Mouse (Mus musculus) kidney, embryonic 16.5 days (tissue): ENCODE data around the gene Rgs6. TPM values are rescaled to one million over a fixed set of nuclear protein-coding genes. Genes with fewer than 3 reads are reported as not detected.
A peak's percentile ranks its signal among the peaks of the same experiment; 100 is the strongest.

Experiments used
- ATAC-seq: fragments of 200-750 bp; cut with Nextera tagmentation; 2 replicates; pipeline ENCODE4 v1.8.0; 2017; ENCODE audit warnings: moderate TSS enrichment; ENCODE audit not compliant: low FRiP score, low TSS enrichment
- H3K27ac ChIP-seq: fragments of 300-500 bp; sonication (generic); 2 replicates; pipeline ENCODE4 v1.5.1; 2014; ENCODE audit warnings: low read length
- H3K27me3 ChIP-seq: fragments of 300-500 bp; sonication (generic); 2 replicates; pipeline ENCODE4 v1.6.1; 2014; ENCODE audit warnings: low read length, control low read depth, mixed read lengths; ENCODE audit not compliant: insufficient read depth
- H3K36me3 ChIP-seq: fragments of 300-500 bp; sonication (generic); 2 replicates; pipeline ENCODE4 v1.6.1; 2014; ENCODE audit warnings: low read length, control low read depth, mixed read lengths; ENCODE audit not compliant: insufficient read depth
- H3K4me1 ChIP-seq: fragments of 300-500 bp; sonication (generic); 2 replicates; pipeline ENCODE4 v1.6.1; 2014; ENCODE audit warnings: low read length, control low read depth, mixed read lengths; ENCODE audit not compliant: insufficient read depth
- H3K4me2 ChIP-seq: fragments of 300-500 bp; sonication (generic); replicated peaks from 2 replicates; pipeline ENCODE4 v1.6.1; 2014; ENCODE audit warnings: low read depth, low read length
- H3K4me3 ChIP-seq: fragments of 300-500 bp; sonication (generic); 2 replicates; pipeline ENCODE4 v1.5.1; 2014; ENCODE audit warnings: mild to moderate bottlenecking, low read length
- H3K9ac ChIP-seq: fragments of 300-500 bp; sonication (generic); replicated peaks from 2 replicates; pipeline ENCODE4 v1.6.1; 2014; ENCODE audit warnings: low read length
- H3K9me3 ChIP-seq: fragments of 300-500 bp; sonication (generic); 2 replicates; pipeline ENCODE4 v1.6.1; 2016; ENCODE audit warnings: low read length, control low read depth
- WGBS: fragments of 180-500 bp; shearing (Covaris S2); extraction: QIAGEN DNeasy Blood & Tissue Kit; methylation state at CpG from one replicate; pipeline ENCODE4 v1.1.7; 2014; 5-methylcytosine and 5-hydroxymethylcytosine counted together
- polyA plus RNA-seq: library from polyadenylated mRNA; unstranded; fragments of >200 nt; fragmentation: Nextera tagmentation; extraction: Ambion mirVana; gene quantifications from 2 replicates; pipeline ENCODE4 v1.2.1, GENCODE M21; 2015

The Rgs6 gene
- polyA plus RNA-seq, 1 experiment from 2014 or later, result 2.7 TPM

DNA sequence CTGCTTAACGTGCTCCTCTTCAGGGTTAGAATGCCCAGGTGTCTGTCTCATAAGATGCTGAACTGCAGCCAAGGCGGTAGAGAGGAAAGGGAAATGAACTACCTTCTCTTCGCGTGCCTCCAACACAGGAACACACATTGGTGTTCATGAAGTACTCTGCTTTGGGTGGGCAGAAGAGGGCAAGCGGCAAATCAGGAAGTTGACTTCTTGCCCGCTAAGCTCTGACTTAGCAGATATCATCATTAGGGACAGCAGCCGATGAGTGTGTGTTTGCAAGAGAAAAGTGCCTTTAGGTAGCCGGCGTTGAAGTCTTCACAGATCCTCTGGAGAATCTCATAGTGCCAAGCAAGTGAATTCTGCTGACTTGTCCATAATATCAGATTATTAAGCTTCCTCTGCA lies 562.7 kb downstream of the Rgs6 start:
- H3K27me3 ChIP-seq, result no peaks in the 10 kb centered on the region
- no peaks in the 10 kb centered on the region for H3K9me3 ChIP-seq
- WGBS, result 94% methylated on average over 9 of the region's 9 CpGs
- H3K4me3 ChIP-seq, result no peak overlapping the region
- no peaks in the 10 kb centered on the region for H3K36me3 ChIP-seq
- no peak for ATAC-seq
- H3K4me2 ChIP-seq, result no peak overlapping the region
- H3K4me1 ChIP-seq, result no peaks in the 10 kb centered on the region
- H3K27ac ChIP-seq, result no peak overlapping the region
- no peak overlapping the region for H3K9ac ChIP-seq

GRCm38 (mm10) chr12:83151474-83151873 lies 563.4 kb downstream of the Rgs6 start:
- Histone ChIP-seq H3K9ac (no peak overlapping the region), H3K4me1 (no peaks in the 10 kb centered on the region), H3K27ac (no peak overlapping the region), H3K4me3 (no peak overlapping the region), H3K36me3 (no peaks in the 10 kb centered on the region), H3K4me2 (no peak overlapping the region), H3K27me3 (no peaks in the 10 kb centered on the region), H3K9me3 (no peaks in the 10 kb centered on the region)
- 73% methylated on average over 2 of the region's 2 CpGs for whole genome bisulfite sequencing
- ATAC-seq, result no peak

DNA sequence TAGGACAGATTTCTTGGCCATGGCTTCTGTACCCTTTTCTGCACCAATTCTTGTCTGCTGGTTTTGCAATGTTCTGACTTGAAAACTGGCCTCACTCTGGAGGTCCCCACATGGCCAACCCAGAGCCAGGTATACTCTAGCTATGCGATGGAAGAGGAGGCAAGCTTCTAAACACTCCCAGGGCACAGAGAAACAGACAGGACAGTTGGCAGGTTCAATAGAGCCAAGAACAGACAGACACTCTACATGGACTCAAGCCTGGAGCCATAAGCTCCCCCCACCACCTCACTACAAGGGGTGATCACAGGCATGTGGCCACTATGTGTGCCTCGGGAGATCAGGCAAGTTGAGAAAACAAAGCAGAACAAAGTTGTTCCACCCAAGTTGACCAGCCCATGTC lies 572.1 kb downstream of the Rgs6 start:
- Histone ChIP-seq H3K9ac (no peak overlapping the region), H3K4me2 (no peak overlapping the region), H3K27me3 (no peaks in the 10 kb centered on the region), H3K36me3 (no peaks in the 10 kb centered on the region), H3K4me3 (no peak overlapping the region), H3K27ac (no peak overlapping the region), H3K9me3 (no peaks in the 10 kb centered on the region), H3K4me1 (no peaks in the 10 kb centered on the region)
- no peak for ATAC-seq
- 72% methylated on average over 2 of the region's 2 CpGs for WGBS

DNA sequence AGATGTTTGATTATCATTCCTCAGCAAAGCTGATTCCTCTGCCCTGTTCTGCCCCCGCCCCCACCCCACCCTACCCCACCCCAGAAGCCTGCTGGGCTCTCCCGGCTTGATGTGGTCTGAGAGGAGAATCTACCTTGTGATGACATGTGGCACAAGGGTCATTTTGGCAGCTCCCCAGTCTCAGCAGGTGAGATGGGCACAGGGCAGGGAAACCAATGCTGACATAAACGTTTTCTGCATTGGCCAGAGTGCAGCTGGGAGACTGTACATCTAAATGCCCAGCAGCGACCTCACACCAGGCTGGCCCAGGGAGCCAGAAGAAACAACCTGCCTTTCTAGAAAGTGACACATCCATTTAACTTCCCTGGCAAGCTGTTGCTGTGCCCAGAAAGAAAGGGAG lies 572.6 kb downstream of the Rgs6 start:
- 80% methylated on average over 4 of the region's 4 CpGs for WGBS
- no peak overlapping the region for H3K4me3 ChIP-seq
- no peaks in the 10 kb centered on the region for H3K27me3 ChIP-seq
- no peak overlapping the region for H3K27ac ChIP-seq
- no peaks in the 10 kb centered on the region for H3K36me3 ChIP-seq
- H3K9me3 ChIP-seq, result no peaks in the 10 kb centered on the region
- H3K4me2 ChIP-seq, result no peak overlapping the region
- no peaks in the 10 kb centered on the region for H3K4me1 ChIP-seq
- ATAC-seq, result no peak
- H3K9ac ChIP-seq, result no peak overlapping the region

DNA sequence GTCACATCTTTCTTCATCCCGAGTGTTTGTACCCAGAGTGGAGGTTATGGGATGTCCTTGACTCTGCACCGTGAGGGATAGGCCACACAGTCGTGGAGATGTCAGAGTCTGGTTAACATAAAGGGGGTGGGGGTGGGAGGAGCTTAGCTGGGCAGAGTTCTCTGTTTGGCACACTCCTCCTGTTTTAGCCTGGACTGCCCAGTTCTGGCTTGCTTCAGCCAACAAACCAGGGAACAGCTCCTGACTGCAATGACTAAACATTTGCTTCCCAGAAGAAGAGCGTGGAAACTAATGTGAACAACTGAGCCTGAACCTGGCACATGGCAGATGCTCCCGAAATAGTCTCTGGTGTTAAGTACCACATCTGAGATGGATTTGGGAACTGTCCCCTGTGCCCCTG lies 575.6 kb downstream of the Rgs6 start:
- no peak overlapping the region for H3K4me2 ChIP-seq
- H3K27ac ChIP-seq, result no peak overlapping the region
- H3K27me3 ChIP-seq, result no peaks in the 10 kb centered on the region
- no peaks in the 10 kb centered on the region for H3K9me3 ChIP-seq
- 64% methylated on average over 5 of the region's 5 CpGs for WGBS
- ATAC-seq, result peak; percentile 27; the same call in 1 of the 2 replicates
- H3K4me3 ChIP-seq, result no peak overlapping the region
- H3K9ac ChIP-seq, result no peak overlapping the region
- H3K36me3 ChIP-seq, result no peaks in the 10 kb centered on the region
- H3K4me1 ChIP-seq, result no peaks in the 10 kb centered on the region

- Histone ChIP-seq H3K27ac (no peak overlapping the region), H3K9ac (no peak overlapping the region), H3K4me3 (no peak overlapping the region), H3K27me3 (no peaks in the 10 kb centered on the region), H3K9me3 (no peaks in the 10 kb centered on the region), H3K4me1 (peaks cover 11% of the 10 kb centered on the region), H3K4me2 (no peak overlapping the region), H3K36me3 (no peaks in the 10 kb centered on the region)
- 86% methylated on average over 1 of the region's 1 CpGs for WGBS
- no peak for ATAC-seq
These were observed 577.0 kb downstream of the Rgs6 start for GRCm38 (mm10) chr12:83165058-83165457.

DNA sequence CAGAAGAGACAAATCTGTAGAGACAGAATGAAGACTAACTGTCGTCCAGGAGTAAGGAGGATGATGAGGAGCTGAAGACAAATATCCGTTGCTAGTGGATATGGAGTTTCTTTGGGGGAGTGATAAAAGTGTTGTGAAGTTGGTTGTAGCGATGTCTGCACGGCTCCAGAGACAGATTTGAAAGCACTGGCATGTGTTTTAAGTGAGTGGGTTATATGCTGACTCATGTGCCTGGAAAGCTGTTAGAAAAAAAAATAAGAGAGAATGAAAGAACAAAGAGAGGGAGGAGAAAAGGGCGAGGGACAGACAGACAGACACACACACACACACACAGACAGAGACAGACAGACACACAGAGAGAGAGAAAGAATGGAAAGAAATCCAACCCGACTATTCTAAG lies 580.2 kb downstream of the Rgs6 start:
- 75% methylated on average over 6 of the region's 6 CpGs for WGBS
- H3K9ac ChIP-seq, result no peak overlapping the region
- no peak overlapping the region for H3K4me2 ChIP-seq
- no peak for ATAC-seq
- H3K27me3 ChIP-seq, result no peaks in the 10 kb centered on the region
- H3K36me3 ChIP-seq, result no peaks in the 10 kb centered on the region
- no peaks in the 10 kb centered on the region for H3K9me3 ChIP-seq
- H3K27ac ChIP-seq, result no peak overlapping the region
- H3K4me3 ChIP-seq, result no peak overlapping the region
- H3K4me1 ChIP-seq, result peaks cover 11% of the 10 kb centered on the region

DNA sequence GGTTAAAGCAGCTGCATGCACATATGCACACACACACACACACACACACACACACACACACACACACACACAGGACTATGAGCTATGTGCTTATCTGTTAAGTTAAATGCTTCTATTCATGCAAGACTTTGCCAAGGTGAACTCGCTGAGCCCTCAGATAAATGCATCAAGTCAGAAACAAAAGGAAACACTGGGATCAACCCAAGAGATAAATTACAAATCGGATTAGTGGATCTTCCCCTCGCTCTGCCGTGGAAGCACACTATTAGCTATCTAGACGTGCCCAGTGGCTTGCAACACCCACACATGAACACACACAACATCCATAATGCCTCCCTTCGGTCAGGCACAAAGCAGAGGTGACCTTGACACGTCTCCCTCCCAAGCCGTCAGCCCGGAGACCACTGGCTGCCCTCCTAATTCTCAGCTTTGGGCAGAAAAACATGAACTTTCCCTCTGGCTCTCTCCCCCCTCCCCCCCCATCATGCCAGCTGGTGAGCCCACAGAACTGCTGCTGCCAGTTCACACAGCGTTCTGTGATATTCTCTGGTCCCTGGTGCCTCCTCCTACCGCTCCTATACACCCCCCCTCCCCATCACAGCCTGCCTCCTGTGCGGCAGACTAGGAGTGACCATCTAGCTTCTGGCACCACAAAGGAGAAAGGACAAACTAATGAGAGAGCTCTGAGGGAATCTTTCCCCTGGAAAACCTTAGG lies 581.6 kb downstream of the Rgs6 start:
- no peaks in the 10 kb centered on the region for H3K27me3 ChIP-seq
- H3K4me2 ChIP-seq, result no peak overlapping the region
- 0 out of 2 replicates have a peak overlapping the region, but pooled peaks have one; percentile 14 for H3K9ac ChIP-seq
- no peak overlapping the region for H3K4me3 ChIP-seq
- WGBS, result 36% methylated on average over 12 of the region's 12 CpGs
- H3K9me3 ChIP-seq, result no peaks in the 10 kb centered on the region
- H3K36me3 ChIP-seq, result no peaks in the 10 kb centered on the region
- H3K27ac ChIP-seq, result no peak overlapping the region
- 0 out of 2 replicates have a peak, but pooled peaks have one; percentile 27 for ATAC-seq
- H3K4me1 ChIP-seq, result peaks cover 11% of the 10 kb centered on the region

- WGBS, result 44% methylated on average over 2 of the region's 2 CpGs
- no peak for ATAC-seq
These were observed 590.7 kb downstream of the Rgs6 start for GRCm38 (mm10) chr12:83178770-83179169.

GRCm38 (mm10) chr12:83179860-83180259 lies 591.8 kb downstream of the Rgs6 start:
- no peak for ATAC-seq
- Histone ChIP-seq H3K36me3 (no peaks in the 10 kb centered on the region), H3K4me3 (no peak overlapping the region), H3K9ac (no peak overlapping the region), H3K4me2 (no peak overlapping the region), H3K27me3 (no peaks in the 10 kb centered on the region), H3K9me3 (no peaks in the 10 kb centered on the region), H3K4me1 (no peaks in the 10 kb centered on the region), H3K27ac (no peak overlapping the region)
- WGBS, result 77% methylated on average over 1 of the region's 1 CpGs

More at GRCm38 (mm10) chr12:83178770-83179169, 590.7 kb downstream of the Rgs6 start:
- no peaks in the 10 kb centered on the region for H3K36me3 ChIP-seq
- no peaks in the 10 kb centered on the region for H3K9me3 ChIP-seq
- H3K27me3 ChIP-seq, result no peaks in the 10 kb centered on the region
- no peak overlapping the region for H3K27ac ChIP-seq
- no peak overlapping the region for H3K9ac ChIP-seq
- H3K4me2 ChIP-seq, result no peak overlapping the region
- H3K4me1 ChIP-seq, result no peaks in the 10 kb centered on the region
- no peak overlapping the region for H3K4me3 ChIP-seq
